Mouse (Mus musculus): ENCODE results near the gene Hist1h1c.
A peak's percentile ranks its signal among the peaks of the same experiment; 100 is the strongest.

Hist1h1c gene

DNA sequence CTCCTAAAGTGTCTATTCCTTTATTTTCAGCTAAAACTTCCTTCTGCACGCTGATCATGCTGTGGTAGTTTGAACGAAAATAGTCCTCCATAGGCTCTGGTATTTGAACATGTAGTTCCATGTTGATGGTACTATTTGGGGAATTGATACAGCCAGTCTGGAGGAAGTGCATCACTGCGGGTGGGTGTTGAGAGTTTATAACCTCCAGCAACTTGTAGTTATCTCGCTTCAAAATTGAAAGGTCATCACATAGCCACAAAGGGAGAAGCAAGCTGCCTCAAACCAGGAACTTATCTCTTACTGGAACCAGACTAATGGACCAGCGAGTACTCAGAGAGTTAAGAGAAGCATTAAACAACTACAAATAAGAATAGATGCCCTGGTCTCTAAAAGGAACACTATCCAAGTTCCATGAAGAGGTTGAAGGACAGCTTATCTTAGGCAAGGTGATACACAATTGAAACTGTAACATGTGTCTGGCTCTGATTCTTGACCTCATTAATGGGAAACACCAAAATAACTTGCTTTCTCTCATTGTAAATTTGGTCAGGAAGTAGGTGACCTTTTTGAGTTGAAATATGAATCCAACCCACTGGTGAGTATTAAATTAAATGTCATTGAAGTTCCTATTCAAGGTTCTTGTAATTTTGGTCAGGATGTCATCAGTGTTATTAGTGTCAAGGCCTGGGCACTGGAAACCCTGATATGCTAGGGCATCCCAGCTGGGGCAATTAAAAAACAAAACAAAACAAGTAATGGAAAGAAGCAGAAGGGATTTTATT lies 22.2 kb upstream of the Hist1h1c start:
- peak in 1 of 2 experiments; percentile 16 for DNase-seq (ENCODE audit: low spot score in 2 of 2)

DNA sequence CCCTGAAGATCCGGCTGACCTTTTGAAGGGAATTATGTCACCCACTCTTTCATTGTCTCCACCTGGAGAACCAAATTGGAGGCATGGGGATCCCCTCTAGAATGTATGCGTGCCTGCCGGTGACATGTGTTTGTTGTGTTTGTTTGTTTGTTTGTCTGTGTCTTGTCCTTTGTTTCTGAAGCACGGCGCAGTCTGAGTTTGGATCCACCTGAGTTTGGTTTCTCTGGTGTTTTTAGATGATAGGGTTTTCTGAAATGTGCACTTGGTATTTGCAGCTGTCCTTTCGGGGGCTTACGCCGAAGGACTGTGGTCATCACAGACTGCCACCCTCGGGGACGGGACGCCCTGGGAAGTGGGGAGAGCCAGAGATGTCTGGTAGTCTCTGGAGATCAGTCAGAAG lies 21.4 kb upstream of the Hist1h1c start:
- DNase-seq (ENCODE audit: low spot score in 2 of 2): peak in 1 of 2 experiments; percentile 51

DNA sequence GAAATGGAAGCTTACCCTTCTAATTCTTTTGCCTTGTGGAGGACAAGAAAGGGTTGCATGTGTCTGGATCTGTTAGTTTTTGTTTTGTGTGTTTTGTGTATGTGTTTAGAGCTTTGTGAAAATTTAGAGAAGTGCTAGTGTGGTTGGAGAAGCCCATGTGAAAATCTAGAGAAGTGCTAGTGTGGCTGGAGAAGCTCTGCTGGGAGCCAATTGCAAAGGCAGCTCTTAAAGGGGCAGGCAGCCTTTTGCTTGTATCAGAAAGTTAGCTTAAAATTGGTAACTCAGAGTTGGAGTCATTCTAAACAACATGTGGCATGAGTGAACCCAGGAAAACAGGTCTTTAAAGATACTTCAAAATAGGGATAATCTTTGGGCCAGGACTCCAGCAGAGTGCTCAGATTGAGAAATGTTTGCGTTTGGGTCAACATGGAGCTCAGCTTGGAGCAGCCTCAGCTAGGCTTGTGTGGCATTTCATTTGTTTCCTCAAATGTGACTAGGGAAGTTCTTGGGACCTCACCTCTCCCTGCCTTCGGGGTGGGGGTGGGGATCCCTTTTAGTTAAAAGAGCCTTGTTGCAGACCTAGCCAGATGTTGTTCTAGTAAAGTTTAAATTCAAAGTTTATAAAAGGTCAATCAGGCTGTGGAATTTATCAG lies 20.9 kb upstream of the Hist1h1c start:
- DNase-seq (ENCODE audit: low spot score in 2 of 2): peak in 1 of 2 experiments; percentile 40

DNA sequence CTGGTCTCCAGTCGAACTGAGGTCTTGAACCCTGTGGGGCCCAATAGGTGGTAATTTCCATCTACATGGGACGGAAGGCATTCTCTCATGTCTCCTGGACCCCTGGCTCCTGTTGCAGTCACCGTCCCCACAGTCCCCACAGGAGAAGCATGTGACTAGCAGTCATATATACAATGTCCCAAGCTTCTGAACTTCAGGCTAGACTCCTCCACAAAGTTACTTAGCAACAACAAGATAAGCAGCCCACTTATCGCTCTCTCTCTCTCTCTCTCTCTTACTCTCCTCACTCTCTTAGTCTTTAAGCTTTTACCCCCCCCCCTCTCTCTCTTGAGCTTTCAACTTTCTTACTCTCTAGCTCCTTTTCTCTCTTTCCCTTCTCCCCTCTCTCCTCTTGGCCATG lies 14.4 kb upstream of the Hist1h1c start:
- DNase-seq (ENCODE audit: low spot score in 2 of 2): no peak

DNA sequence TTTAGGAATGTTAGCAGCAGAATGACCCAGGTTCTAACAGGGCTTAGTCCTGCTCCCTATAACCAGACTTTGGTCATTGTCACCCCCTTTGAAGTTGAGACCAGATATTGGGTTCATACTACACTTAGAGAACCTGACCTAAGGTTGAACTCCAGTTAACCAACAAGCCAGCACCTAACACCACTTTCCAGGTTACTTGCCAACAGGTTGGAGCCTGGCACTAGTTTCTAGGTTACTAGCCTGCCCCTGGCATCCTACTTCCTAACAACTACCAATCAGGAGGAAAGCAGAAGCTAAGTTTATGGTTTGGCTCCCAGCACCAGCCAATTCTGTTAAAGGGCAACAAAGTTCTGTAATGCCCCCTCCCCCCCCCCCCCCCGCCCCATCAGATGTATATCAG lies 13.4 kb upstream of the Hist1h1c start:
- peak in 1 of 2 experiments; percentile 34 for DNase-seq (ENCODE audit: low spot score in 2 of 2)

DNA sequence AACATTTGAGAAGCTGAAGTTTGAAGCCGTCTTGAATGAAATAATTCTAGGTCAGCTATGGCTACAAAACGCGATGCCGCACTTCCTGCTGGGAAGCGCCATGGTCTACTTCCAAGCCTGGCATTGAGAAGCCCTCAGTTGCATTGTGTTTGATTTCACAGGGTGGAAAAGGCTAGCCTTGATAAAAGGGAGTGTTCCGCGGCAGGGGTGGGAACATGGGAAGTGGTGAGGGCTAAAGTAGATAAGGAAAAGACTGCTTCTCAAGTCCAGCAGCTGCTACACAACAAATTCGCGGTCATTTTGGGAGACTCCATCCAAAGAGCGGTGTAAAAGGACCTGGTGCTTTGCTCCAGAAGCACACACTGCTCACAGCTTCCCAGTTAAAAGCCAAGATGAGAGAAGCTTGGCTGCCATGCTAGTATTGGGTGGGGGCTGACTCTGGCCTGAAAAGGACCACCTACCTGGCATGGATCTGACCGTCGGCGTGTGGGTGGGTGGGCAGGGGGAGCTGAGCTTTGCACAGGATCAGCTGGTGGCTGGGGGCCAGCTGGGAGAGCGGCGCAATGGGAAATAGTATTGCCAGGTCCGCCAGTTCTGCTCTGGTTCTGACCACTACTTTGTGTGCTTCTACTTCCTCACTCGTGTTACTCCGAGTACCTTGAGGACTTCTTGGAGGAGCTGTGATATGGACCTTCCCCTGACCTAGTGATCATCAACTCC lies 10.0 kb upstream of the Hist1h1c start:
- DNase-seq (ENCODE audit: low spot score in 2 of 2): peak in 1 of 2 experiments; percentile 57

DNA sequence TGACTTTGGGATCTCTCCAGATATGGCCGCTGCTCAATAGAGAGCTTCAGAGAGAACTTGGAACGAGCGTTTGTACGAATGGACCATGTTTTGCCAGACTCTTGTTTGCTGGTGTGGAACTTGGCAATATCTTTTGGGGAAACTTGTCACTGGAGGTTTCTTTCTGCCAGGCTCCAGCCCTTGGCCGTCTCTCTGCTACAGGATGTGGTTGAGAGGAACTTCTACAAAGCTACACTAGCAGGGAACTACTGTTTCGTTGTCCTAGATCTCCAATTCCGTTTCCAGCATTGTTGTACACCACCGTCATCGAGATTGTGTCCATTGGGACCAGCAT lies 9.4 kb upstream of the Hist1h1c start:
- peak in 1 of 2 experiments; percentile 49 for DNase-seq (ENCODE audit: low spot score in 2 of 2)

DNA sequence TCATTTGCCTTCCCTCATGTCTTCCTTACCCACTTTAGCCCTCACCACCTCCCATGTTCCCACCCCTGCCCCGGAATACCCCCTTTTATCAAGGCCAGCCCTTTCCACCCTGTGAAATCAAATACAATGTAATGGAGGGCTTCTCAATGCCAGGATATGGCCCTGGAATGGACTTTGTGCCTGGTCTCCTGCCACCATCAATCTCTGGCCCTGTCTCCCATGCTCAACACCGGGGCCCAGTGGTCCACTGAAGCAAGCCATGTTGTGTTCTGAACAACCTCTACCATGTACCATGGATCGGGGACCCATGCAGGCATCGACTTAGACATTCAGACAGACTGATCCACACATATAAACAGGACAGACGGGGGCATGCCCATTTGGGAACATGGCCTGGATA lies 8.9 kb upstream of the Hist1h1c start:
- peak in 1 of 2 experiments; percentile 54 for DNase-seq (ENCODE audit: low spot score in 2 of 2)

DNA sequence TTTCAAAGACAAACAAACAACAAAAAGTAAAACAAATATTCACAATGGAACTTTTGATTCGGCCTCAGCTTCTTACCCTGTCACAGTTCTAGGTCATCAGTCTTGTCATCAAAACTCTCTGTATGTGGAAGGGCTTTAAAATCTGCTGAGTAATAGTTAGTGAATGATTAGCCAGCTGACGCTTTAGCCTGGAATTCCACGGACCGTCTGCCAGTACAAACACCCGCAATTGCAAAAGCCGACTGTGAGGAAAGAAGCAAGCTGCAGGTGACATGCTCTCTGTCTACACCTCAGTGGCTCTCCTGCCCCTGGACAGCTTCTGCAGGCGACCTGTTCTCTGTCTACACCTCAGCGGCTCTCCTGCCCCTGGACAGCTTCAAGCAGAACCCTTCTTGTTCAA lies 8.1 kb upstream of the Hist1h1c start:
- DNase-seq (ENCODE audit: low spot score in 2 of 2): peak in 1 of 2 experiments; percentile 49

DNA sequence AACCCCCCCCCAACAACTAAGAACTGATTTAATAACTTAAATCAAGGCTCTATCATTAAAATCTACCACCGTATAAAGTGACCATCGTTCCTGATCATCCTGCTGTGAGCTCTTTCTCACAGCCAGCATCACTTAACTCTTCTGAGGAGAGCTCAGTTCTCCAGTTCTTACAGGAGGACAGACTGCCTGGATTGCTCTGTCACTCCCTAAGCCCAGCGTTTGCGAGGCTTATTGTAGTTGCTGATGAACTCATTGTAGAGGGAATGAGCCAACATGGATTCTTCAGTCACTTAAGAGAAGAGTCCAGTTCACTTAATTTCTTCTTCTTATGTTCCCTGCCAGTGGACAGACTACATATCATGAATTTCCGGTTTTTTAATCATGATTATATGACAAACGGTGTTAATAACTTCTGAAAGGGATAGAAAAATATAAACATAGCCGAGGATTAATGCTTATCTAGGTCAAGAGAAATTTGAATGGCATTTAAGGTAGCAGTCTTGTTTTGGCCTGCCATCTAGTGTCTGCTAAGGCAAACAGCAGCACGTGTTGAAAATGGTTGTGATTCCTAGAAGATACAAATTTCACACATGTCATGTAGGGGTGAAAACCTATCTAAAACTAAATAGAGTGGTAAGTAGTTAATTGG lies 6.3 kb upstream of the Hist1h1c start:
- peak in 1 of 2 experiments; percentile 59 for DNase-seq (ENCODE audit: low spot score in 2 of 2)

DNA sequence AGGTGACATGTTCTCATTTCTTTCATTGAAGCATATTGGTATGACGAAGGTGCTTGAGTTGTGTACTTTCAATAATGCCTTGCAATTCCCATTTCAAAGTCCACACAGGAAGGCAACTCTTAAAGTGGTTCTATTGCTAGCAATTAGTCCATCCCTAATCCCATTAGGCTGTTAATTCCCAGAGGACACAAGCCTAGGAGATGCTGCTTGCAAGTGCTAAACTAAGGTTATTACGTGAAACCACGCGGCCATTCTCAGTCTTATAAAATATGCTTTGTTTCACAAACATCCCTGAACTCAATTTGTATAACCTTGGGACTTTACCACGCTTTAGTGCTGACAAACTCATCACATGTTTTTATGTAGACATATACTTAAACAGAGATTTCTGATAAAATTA lies 1.5 kb upstream of the Hist1h1c start:
- DNase-seq (ENCODE audit: low spot score in 2 of 2): peak in 1 of 2 experiments; percentile 52

DNA sequence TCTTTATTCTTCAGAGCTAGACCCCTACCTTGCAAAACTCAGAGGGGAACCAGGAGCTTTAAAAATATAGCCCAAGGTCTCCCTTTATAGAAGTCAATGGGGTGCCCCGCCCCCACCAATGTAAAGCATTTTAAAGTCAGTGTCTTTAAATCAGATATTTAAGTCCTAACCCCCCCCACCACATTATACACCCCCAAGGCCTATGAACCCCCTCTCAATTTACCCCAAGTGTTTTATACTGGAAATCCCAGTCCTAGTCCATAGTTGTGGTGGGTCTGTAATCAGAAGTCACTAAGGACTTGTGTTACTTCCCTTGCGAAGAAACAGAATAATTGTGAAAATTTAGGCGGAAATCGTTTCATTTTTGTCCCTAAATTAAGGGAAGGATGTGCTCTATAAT lies 567 bp upstream of the Hist1h1c start:
- peak; percentile 43 to 72 for DNase-seq (ENCODE audit: low spot score in 2 of 2)

DNA sequence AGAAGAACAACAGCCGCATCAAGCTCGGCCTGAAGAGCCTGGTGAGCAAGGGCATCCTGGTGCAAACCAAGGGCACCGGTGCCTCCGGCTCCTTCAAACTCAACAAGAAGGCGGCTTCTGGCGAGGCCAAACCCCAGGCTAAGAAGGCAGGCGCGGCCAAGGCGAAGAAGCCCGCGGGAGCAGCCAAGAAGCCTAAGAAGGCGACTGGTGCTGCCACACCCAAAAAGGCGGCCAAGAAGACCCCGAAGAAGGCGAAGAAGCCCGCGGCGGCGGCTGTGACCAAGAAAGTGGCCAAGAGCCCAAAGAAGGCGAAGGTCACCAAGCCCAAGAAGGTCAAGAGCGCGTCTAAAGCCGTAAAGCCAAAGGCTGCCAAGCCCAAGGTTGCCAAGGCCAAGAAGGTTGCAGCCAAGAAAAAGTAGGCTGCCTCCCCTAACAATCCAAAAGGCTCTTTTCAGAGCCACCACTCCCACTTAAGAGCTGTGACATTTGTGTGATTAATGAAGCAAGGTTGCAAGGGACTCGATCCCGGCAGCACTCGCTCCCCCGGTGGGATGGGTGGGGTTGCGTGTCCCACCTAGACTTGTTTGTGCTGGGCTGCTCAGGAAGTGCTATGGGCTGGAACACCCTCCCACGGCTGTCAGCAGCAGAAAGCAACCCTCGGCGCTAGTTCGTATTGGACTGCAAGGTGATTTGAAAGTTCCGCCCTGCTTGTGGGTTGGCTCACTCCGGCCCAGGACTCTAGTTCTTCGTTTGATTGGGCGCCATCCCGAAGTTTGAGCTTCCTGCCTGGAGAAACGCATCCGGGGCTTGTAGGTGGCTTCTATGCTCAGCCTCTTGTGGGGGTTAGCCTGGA lies 687 bp downstream of the Hist1h1c start:
- DNase-seq (ENCODE audit: low spot score in 2 of 2): peak; percentile 90 to 97

DNA sequence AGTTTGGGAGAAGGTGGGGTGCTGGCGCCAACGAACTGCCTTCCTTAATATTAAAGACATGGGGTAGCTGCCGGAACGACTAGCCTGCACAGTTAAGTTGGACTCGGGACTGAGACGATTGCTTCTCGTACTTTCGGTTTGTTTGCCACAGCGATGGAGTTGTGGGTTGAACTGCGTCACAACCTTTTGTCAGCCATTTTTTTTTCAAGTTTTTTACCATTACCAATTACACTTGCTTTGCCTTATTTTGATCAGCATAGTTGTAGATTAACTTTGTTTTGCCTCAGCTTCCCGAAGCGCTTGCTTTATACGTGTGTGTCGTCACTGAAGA lies 1.3 kb downstream of the Hist1h1c start:
- DNase-seq (ENCODE audit: low spot score in 2 of 2): no peak

DNA sequence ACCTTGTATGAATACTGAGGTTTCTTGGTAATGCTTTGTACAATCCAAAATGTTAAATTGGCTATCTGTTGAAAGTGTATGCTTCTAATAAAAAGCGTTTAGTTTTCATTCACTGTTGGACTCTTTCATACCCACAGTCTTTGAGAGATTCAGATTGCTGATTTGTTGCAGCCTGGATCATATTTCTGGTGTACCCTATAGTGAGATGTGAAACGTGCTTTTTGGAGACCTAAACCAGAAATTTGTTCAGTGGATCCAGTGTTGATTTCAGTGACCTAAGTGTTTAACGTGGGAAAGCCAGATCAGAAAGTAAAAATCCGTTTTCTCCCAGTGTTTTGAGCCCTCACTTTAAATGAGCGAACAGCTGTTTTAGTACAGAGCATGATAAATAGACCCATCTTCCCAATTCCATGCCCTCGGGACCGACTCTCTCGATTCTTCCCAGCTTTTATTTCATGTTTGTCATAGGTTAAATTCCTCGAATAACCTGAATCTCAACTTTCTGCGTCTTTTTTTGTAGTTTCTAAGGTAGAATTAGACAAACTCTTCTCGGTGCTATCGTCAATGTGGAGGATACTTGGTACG lies 1.7 kb downstream of the Hist1h1c start:
- peak in 1 of 2 experiments; percentile 53 for DNase-seq (ENCODE audit: low spot score in 2 of 2)

DNA sequence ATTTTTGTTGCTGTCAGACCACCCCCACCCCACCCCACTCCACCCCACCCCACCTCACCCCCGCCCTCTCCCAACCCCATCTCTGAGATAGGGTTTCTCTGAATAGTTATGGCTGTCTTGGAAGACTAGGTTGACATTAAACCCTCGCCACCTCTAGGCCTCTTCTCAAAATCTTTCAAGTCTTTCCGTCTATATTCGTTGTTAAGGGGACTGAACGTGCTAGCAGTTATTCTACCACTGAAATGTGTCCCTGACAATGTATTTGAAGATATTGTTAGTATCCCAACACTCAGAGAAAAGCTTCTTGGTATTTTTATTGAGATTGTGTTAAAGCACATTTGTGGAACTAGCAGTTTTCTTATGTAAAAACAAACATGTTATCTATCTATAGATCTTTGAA lies 2.3 kb downstream of the Hist1h1c start:
- DNase-seq (ENCODE audit: low spot score in 2 of 2): peak in 1 of 2 experiments; percentile 56

DNA sequence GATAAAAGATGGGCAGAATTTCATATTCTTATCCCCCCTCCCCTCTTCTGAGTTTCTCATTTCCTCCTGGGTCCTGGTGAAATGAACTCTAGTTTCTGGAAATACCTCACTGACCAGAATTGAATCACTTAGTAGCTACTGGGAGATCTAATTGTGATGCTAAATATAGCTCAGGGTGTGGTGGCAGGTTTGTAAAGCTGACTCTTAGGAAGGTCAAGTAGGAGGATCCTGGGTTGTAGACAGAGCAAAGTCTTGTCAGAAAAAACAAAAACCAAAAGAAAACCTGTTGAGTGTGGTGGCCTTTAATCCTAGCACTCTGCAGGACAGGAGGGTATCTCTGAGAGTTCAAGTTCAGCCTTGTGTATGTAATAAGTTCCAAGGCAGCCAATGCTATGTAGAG lies 3.4 kb downstream of the Hist1h1c start:
- peak in 1 of 2 experiments; percentile 30 for DNase-seq (ENCODE audit: low spot score in 2 of 2)

DNA sequence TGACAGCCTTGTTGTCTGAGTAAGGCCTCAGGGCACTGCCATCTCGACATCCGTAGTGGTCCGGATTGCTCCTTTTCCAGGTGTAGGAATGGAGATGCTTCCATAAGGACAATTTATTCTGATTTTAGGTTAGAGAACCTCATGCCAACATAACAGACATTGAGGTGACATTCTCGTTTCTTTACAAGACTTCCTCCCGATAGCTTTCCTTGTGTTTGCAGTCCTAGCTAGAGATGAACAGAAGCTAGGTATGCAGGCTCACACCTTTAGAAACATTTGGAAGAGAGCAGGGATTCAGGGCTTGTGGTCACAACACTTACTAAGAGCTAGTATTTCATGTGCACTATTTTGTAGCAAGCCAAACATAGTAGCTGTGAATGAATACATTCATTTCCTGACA lies 4.6 kb downstream of the Hist1h1c start:
- DNase-seq (ENCODE audit: low spot score in 2 of 2): peak in 1 of 2 experiments; percentile 44

DNA sequence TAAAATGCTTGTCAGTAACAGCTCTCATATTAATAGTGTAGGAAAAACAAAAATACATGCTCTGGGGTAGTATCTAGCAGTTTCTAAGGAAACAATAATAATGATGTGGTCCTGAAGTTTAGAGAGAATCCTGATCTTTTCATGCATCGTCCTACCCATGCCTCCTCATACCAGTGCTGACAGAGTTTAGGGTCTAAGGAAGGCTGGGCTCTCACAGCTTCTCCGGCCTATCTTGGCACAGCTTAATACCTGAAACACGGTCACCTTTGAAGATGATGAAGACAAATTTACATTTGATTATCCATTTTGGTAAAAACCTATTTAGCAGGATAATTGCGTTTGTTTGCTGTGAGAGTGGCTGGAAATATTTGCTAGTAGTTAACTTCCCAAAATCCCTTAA lies 5.4 kb downstream of the Hist1h1c start:
- peak in 1 of 2 experiments; percentile 59 for DNase-seq (ENCODE audit: low spot score in 2 of 2)

DNA sequence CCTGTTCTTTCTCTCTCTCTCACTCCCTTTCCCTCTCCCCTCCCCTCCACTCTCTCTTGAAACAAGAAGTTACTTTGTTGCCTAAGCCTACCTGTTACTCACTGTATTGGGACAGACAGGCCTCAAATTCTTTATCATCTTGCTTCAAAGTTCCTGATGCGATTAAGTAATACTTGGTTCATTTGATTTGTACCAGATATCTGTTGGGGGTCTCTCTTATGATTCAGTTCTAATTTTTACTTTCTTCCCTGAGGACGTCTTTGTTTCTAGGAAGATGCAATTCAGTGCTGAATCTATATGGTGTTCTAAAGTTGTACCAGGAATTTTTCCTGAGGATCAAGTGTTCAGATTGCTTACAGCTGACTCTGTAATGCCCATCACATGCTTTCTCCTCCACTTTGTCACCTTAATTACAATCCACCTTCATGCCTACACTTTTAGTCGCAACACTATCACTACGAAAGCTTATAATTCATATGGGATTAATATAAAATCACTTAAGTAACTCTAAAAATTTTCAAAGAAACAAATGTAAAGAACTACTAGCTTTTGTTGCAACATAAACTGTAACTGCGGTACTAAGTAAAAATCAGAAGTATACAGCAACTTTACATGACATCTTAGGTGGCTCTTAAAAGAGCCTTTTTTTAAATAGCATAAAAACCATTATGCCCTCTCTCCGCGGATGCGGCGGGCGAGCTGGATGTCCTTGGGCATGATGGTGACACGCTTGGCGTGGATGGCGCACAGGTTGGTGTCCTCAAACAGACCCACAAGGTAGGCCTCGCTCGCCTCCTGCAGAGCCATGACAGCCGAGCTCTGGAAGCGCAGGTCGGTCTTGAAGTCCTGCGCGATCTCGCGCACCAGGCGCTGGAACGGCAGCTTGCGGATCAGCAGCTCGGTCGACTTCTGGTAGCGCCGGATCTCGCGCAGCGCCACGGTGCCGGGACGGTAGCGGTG lies 6.1 kb downstream of the Hist1h1c start:
- DNase-seq (ENCODE audit: low spot score in 2 of 2): peak in 1 of 2 experiments; percentile 69

All from spleen, postnatal 4 days (tissue).